Mouse (Mus musculus) heart, adult 2 months (tissue): Measurements from ENCODE around the gene Rprd1b.

ENCODE experiments used
- CTCF ChIP-seq: fragments of 200-600 bp; IDR thresholded peaks from 2 replicates; pipeline ENCODE4 v1.8.1; 2022; ENCODE audit warnings: antibody characterized with exemption, mild to moderate bottlenecking, moderate library complexity
- EP300 ChIP-seq: fragments of 200-500 bp; IDR thresholded peaks from 2 replicates; pipeline ENCODE4 v1.6.1; 2011; ENCODE audit warnings: low read depth, low read length, control low read depth; ENCODE audit not compliant: insufficient read depth

DNA sequence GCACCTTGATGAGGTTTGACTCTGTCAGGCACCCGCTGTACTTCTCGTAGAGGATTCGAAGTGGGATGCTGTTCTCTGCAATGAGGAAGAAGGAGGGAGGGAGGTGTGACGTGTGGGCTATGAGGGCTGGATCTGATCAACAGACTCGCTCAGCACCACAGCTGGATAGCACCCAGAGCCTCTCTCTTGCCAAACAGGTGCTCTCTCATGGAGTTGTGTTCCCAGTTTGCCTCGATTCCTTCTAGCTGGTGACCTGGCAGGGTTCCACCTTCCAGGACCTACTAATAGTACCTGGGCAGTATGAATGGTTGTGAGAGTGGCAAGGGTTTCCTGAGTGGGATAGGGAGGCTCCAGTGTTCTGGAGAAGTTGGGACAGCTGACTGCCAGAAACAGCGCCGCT is 91.9 kb downstream of the Rprd1b start:
- TF ChIP-seq CTCF (no peak), EP300 (no peak)
